Mouse (Mus musculus) heart, embryonic 12.5 days (tissue): ENCODE data around the gene D5Ertd579e. TPM values are rescaled to one million over a fixed set of nuclear protein-coding genes. Genes with fewer than 3 reads are reported as not detected.

Source experiments
- ATAC-seq: fragments of 200-750 bp; cut with Nextera tagmentation; 2 replicates; pipeline ENCODE4 v1.8.0; 2017; ENCODE audit warnings: moderate TSS enrichment, moderate library complexity; ENCODE audit not compliant: insufficient number of reproducible peaks, low FRiP score
- H3K27ac ChIP-seq: fragments of 300-500 bp; sonication (generic); 2 replicates; pipeline ENCODE4 v1.5.1; 2016; ENCODE audit warnings: mild to moderate bottlenecking, moderate library complexity; ENCODE audit not compliant: poor library complexity, severe bottlenecking
- H3K27me3 ChIP-seq: fragments of 300-500 bp; sonication (generic); replicated peaks from 2 replicates; pipeline ENCODE4 v1.6.1; 2016; ENCODE audit warnings: mild to moderate bottlenecking, moderate library complexity
- H3K36me3 ChIP-seq: fragments of 300-500 bp; sonication (generic); 2 replicates; pipeline ENCODE4 v1.6.1; 2016; ENCODE audit warnings: mild to moderate bottlenecking, moderate library complexity
- H3K4me1 ChIP-seq: fragments of 300-500 bp; sonication (generic); replicated peaks from 2 replicates; pipeline ENCODE4 v1.6.1; 2016; ENCODE audit warnings: mild to moderate bottlenecking
- H3K4me2 ChIP-seq: fragments of 300-500 bp; sonication (generic); 2 replicates; pipeline ENCODE4 v1.6.1; 2016; ENCODE audit warnings: mild to moderate bottlenecking, moderate library complexity
- H3K4me3 ChIP-seq: fragments of 300-500 bp; sonication (generic); 2 replicates; pipeline ENCODE4 v1.5.1; 2016; ENCODE audit warnings: mild to moderate bottlenecking
- H3K9ac ChIP-seq: fragments of 300-500 bp; sonication (generic); 2 replicates; pipeline ENCODE4 v1.6.1; 2016; ENCODE audit warnings: mild to moderate bottlenecking, moderate library complexity
- H3K9me3 ChIP-seq: fragments of 300-500 bp; sonication (generic); replicated peaks from 2 replicates; pipeline ENCODE4 v1.6.1; 2016; ENCODE audit warnings: mild to moderate bottlenecking, moderate library complexity
- WGBS: fragments of 180-500 bp; shearing (Covaris S2); methylation state at CpG from one replicate; pipeline ENCODE4 v1.1.7; 2016; 5-methylcytosine and 5-hydroxymethylcytosine counted together
- polyA plus RNA-seq: library from polyadenylated mRNA; unstranded; fragments of >200 nt; fragmentation: Nextera tagmentation; extraction: Ambion mirVana; gene quantifications from 2 replicates; pipeline ENCODE4 v1.2.1, GENCODE M21; 2016

The D5Ertd579e gene
- polyA plus RNA-seq, 1 experiment from 2014 or later = 35.1 TPM

DNA sequence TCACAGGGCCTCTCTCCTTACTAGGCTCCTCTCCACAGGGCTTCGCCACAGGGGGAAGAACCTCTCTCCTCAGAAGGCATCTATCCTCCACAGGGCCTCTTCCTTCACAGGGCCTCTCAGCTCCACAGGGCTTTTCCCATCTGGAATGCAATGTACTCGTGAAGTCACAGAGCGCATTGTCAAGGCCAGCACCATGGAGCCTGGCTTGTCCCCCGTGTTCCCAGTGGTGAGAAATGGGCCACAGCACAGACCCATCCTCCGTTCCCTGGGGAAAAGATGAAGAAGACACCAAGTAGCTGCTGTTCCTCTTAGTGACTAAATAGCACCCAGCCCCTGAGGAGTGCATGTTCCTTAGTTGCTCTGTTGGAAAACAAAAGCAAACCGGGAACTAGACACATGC is 8.9 kb upstream of the D5Ertd579e start:
- WGBS = 77% methylated on average over 6 of the region's 6 CpGs
- Histone ChIP-seq H3K4me1 (peaks cover 22% of the 10 kb centered on the region), H3K36me3 (no peaks in the 10 kb centered on the region), H3K27me3 (no peaks in the 10 kb centered on the region), H3K4me3 (no peak overlapping the region), H3K4me2 (no peak overlapping the region), H3K9ac (no peak overlapping the region), H3K27ac (no peak overlapping the region), H3K9me3 (no peaks in the 10 kb centered on the region)
- no peak for ATAC-seq

DNA sequence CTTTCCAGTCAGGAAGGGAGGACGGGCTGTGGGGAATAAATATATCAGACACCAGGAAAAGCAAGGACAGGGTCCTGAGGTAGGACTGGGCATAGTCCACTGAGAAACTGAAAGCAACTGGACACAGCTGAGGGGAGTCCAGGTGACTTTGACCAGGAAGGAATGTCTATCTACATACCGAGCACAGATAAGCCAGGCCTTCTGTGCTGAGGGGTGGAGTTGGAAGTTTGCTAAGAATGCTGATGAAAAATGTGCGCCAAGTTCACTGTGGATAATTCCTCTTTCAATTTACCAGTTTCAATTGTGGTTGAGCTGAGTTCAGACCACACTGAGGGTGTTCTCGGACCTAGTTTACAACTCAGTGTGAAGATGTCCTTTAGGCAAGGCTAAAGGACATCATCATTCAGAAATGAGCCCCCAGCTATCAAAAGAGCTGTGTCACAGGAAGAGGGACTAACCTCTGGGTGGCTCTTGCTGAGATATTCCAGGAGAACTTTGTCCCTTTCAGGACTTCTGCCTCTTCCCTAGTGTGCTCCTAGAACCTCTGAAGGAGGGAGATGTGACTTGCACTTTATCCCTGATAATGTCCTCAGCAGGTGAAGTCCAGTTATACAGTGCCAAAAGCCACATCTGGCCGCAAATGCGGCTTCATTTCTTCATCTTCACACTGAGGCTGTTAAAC is 5.3 kb upstream of the D5Ertd579e start:
- ATAC-seq = no peak
- no peak overlapping the region for H3K4me3 ChIP-seq
- peak overlapping the region; percentile 26; the same call in 1 of the 2 replicates for H3K4me2 ChIP-seq
- 0 out of 2 replicates have a peak overlapping the region, but pooled peaks have one; percentile 15 for H3K9ac ChIP-seq
- H3K9me3 ChIP-seq = no peaks in the 10 kb centered on the region
- peak overlapping the region; percentile 77 for H3K27ac ChIP-seq
- H3K27me3 ChIP-seq = no peaks in the 10 kb centered on the region
- 50% methylated on average over 6 of the region's 6 CpGs for WGBS
- no peaks in the 10 kb centered on the region for H3K36me3 ChIP-seq
- peaks cover 45% of the 10 kb centered on the region for H3K4me1 ChIP-seq

DNA sequence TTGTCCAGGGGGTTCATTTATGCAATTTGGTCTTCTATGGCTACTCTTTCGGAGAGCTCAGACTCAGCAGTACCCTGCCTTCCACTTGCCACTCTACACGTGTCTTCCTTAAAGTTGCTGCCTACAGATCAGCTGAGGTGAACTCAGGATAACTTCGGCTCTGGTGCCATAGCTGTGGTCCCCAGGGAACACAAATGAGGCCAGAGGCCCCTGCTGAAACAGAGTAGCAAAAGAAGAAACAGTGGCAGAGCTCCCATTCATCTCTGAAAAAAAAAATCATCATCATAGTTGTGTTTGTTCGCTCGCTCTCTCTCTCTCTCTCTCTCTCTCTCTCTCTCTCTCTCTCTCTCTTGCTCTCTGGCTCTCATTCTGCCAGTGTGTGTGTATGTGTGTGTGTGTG is 2.9 kb upstream of the D5Ertd579e start:
- Histone ChIP-seq H3K4me1 (peaks cover 46% of the 10 kb centered on the region), H3K27ac (no peak overlapping the region), H3K36me3 (no peaks in the 10 kb centered on the region), H3K9ac (peak overlapping the region; percentile 39; the same call in 1 of the 2 replicates), H3K27me3 (no peaks in the 10 kb centered on the region), H3K9me3 (no peaks in the 10 kb centered on the region), H3K4me3 (no peak overlapping the region), H3K4me2 (no peak overlapping the region)
- no peak for ATAC-seq
- WGBS = 64% methylated on average over 5 of the region's 5 CpGs

DNA sequence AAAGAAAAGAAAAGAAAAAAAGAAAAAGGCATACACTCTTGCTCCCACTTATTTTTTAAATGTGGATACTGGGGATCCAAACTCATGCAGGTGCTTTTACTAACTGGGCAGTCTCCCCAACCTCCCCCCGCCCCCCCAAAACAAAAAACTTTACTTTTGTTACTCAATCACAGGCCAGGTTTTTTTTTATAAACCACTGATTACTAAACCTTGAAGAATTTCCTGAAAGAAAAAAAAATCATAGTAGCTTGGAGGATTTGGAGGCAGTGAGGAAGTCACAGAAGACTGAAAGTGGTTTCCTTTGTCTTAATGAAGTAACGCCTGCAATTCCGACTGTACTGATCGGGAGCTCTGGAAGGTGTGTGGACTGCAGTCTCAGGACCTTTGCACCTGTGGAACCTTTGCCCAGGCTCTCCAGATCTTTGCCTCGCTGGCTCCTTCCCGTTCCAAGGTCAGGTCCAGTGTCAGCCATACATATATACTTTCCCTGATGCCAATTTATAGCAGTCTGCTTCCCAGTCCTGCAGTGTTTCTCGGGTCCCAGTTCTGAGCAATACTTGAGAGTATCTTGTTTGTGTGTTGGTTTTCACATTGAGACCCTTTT is 2.3 kb upstream of the D5Ertd579e start:
- Histone ChIP-seq H3K27ac (no peak overlapping the region), H3K4me2 (no peak overlapping the region), H3K4me3 (no peak overlapping the region), H3K9ac (peak overlapping the region; percentile 39; the same call in 1 of the 2 replicates), H3K36me3 (no peaks in the 10 kb centered on the region), H3K27me3 (no peaks in the 10 kb centered on the region), H3K4me1 (peaks cover 51% of the 10 kb centered on the region), H3K9me3 (no peaks in the 10 kb centered on the region)
- WGBS = 72% methylated on average over 7 of the region's 7 CpGs
- ATAC-seq = no peak

DNA sequence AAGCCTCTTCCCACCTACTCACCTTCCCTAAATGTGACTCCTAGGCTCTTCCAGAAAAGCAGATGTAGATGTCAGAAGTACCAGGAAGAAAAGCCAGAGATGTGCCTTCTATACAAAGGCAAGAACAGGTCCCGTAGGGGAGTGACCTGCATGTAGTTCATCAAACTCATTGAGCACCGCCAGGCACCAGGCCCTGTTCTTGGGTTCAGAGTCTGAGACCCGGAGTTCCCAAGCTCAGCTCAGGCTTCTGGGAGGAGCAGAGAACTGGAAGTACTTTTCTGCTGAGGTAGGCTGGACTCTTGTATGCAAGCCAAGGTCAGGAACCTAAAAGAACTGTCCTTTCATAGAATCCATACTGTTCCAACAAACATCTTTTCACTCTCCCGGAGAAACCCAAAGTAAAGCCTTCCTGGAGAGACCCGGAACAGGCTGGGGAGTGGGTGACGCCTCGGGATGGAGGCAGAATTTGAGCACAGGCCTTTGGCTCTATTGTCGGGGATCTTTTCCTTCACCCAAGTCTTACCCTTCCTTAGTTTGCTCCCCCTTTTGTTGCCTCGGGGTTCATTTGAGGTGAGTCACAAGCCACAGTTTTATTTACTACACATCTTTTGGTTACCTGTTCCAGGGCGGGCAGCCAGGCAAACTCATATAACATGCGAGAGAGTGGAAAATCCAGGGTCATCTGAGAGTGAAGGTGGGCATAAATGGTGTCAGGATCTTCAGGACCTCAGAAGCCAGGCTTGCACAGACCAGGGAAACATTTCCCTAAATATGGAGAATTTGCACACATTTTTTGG is 878 bp upstream of the D5Ertd579e start:
- Histone ChIP-seq H3K4me2 (peak overlapping the region; percentile 85), H3K36me3 (peaks cover 4% of the 10 kb centered on the region; the same call in 1 of the 2 replicates), H3K27me3 (no peaks in the 10 kb centered on the region), H3K9ac (no peak overlapping the region), H3K4me3 (no peak overlapping the region), H3K4me1 (peaks cover 63% of the 10 kb centered on the region), H3K27ac (peak overlapping the region; percentile 21; the same call in 1 of the 2 replicates), H3K9me3 (no peaks in the 10 kb centered on the region)
- WGBS = 78% methylated on average over 11 of the region's 11 CpGs
- ATAC-seq = no peak

DNA sequence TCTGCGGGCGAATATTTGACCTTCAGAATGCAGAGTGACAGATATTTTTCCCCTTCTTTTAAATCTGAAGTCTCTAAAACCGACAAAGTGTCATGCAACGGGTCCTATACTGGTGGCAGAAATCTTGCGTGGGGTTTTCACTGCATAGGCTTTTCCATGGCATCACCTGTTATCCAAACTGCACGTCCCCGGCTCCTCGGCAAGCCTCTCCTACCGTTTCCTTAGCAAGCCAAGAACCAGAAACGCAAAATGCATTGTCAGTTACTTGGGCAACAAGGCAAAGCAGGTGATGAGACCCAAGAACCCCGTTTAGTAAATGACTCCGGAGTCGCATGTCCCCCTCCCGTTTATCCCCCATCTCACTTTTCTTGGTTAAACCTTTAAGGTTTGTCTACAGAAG is 819 bp downstream of the D5Ertd579e start:
- peak overlapping the region; percentile 92 for H3K9ac ChIP-seq
- peak overlapping the region; percentile 85 for H3K4me2 ChIP-seq
- peaks cover 54% of the 10 kb centered on the region for H3K4me1 ChIP-seq
- ATAC-seq = no peak
- peaks cover 4% of the 10 kb centered on the region; the same call in 1 of the 2 replicates for H3K36me3 ChIP-seq
- H3K4me3 ChIP-seq = peak overlapping the region; percentile 92
- no peaks in the 10 kb centered on the region for H3K9me3 ChIP-seq
- H3K27me3 ChIP-seq = no peaks in the 10 kb centered on the region
- peak overlapping the region; percentile 96 for H3K27ac ChIP-seq
- 5% methylated on average over 14 of the region's 14 CpGs for WGBS

DNA sequence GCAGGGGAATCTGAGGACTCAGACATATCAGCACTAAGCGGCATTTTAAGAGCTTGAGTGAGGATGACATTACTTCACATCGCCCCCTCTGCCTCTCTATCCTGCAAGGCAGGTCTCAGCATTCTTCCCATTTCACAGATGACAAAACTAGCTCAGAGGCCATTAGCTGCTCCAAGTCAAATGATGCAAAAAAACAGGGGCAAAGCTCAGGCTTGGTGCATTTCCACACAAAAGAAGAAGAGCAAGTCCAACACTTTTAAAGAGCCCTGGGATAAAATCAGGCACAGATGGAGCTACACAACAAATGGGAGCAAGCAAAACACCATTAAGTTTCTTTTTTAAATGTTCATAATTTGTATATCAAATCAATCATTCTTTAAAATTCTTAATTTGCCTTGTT is 2.2 kb downstream of the D5Ertd579e start:
- peaks cover 44% of the 10 kb centered on the region for H3K4me1 ChIP-seq
- H3K9me3 ChIP-seq = no peaks in the 10 kb centered on the region
- ATAC-seq = no peak
- peaks cover 4% of the 10 kb centered on the region; the same call in 1 of the 2 replicates for H3K36me3 ChIP-seq
- WGBS = 66% methylated on average over 2 of the region's 2 CpGs
- no peak overlapping the region for H3K9ac ChIP-seq
- H3K27ac ChIP-seq = no peak overlapping the region
- no peaks in the 10 kb centered on the region for H3K27me3 ChIP-seq
- no peak overlapping the region for H3K4me2 ChIP-seq
- no peak overlapping the region for H3K4me3 ChIP-seq

DNA sequence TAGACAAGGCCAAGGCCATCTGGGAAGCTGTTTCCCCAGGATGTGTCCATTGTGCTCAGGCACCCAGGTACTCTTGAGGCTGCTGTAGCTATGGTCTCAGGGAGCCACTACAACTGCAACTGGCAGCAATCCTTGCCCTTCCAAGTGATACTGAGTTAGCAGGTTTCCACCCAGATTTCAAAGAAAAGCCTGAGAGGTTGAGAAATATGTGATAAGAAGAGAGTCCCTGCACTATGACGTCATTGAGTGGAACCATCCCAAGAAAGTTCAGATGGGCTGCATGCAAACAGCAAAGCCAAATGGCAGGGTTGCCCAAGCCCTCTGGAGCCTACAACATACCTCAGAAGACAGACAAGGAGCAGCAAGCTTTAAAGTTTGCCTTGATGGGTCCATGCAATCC is 4.4 kb downstream of the D5Ertd579e start:
- no peak overlapping the region for H3K9ac ChIP-seq
- H3K9me3 ChIP-seq = peaks cover 4% of the 10 kb centered on the region; the same call in 1 of the 2 replicates
- no peaks in the 10 kb centered on the region for H3K27me3 ChIP-seq
- no peak for ATAC-seq
- H3K4me2 ChIP-seq = no peak overlapping the region
- no peak overlapping the region for H3K4me3 ChIP-seq
- H3K4me1 ChIP-seq = peaks cover 34% of the 10 kb centered on the region
- 17% methylated on average over 1 of the region's 1 CpGs for WGBS
- H3K36me3 ChIP-seq = peaks cover 17% of the 10 kb centered on the region
- H3K27ac ChIP-seq = no peak overlapping the region

DNA sequence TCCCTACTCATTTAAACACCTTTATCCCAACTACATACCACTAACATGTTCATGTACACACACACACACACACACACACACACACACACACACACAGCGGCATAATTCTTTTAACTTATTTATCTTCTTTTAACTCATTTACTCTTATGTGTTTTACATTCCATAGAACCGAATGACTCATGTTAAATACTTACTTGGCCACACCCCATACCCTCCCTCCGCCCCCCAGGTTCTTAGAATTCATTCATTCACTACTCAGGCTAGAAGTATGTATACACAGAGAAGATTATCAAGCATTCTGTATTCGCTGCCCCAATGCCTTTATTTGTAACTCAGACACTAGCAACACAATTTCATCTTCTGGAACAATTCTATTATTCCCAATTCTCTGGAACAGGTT is 10.7 kb downstream of the D5Ertd579e start:
- peaks cover 4% of the 10 kb centered on the region; the same call in 1 of the 2 replicates for H3K9me3 ChIP-seq
- WGBS = 80% methylated on average over 4 of the region's 4 CpGs

DNA sequence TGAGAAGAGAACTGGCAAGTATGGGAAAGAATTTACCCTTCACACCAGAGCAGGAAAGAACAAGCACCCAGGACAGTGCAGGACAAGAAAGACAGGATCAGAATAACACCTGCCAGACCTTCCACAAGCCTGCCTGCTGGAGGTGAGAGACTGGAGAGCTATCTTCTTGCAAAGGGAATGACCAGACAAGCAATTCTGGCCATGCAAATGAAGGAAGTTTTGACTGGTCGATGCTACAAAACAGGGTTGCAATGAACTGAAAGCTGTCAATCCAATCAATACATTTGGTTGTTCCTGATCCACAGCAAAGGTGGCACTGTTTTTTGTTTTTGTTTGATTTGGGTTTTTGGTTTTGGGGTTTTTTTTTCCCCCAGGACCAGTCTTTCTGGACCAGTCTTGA is 12.2 kb downstream of the D5Ertd579e start:
- no peak for ATAC-seq
- WGBS = 97% methylated on average over 1 of the region's 1 CpGs
- Histone ChIP-seq H3K4me1 (peaks cover 29% of the 10 kb centered on the region), H3K27ac (no peak overlapping the region), H3K36me3 (peaks cover 14% of the 10 kb centered on the region), H3K4me3 (no peak overlapping the region), H3K27me3 (no peaks in the 10 kb centered on the region), H3K9ac (no peak overlapping the region), H3K9me3 (peaks cover 4% of the 10 kb centered on the region; the same call in 1 of the 2 replicates), H3K4me2 (no peak overlapping the region)

More for the DNA sequence above, 10.7 kb downstream of the D5Ertd579e start:
- Histone ChIP-seq H3K9ac (no peak overlapping the region), H3K4me2 (no peak overlapping the region), H3K4me3 (no peak overlapping the region), H3K27me3 (no peaks in the 10 kb centered on the region), H3K36me3 (peaks cover 14% of the 10 kb centered on the region), H3K27ac (no peak overlapping the region), H3K4me1 (peaks cover 14% of the 10 kb centered on the region)
- ATAC-seq = peak; percentile 66; the same call in 1 of the 2 replicates

DNA sequence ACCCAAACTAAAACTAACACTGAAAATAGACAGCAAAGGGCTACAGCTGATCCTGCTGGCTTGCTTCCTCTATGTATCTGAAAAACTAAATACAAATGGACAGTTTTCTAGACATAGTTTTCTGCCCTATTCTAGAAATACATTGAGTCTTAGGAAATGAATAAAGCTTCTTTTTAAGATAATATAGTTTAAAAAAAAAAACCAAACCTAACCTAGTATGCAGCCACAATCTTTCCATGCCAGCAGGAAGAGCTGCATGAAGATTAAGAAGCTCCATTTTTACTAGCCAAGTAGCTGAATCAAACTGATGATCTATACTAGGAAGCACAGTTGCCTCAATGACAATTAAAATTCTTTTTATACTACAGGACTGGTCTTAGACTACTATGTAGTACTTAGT is 14.6 kb downstream of the D5Ertd579e start:
- Histone ChIP-seq H3K4me1 (peaks cover 32% of the 10 kb centered on the region), H3K27me3 (no peaks in the 10 kb centered on the region), H3K4me3 (no peak overlapping the region), H3K27ac (no peak overlapping the region), H3K9ac (no peak overlapping the region), H3K9me3 (no peaks in the 10 kb centered on the region), H3K36me3 (no peaks in the 10 kb centered on the region), H3K4me2 (no peak overlapping the region)
- no peak for ATAC-seq
